Mouse (Mus musculus): ENCODE results near the gene Tomm6. TPM values are rescaled to one million over a fixed set of nuclear protein-coding genes. Genes with fewer than 3 reads are reported as not detected.

The Tomm6 gene
- polyA plus RNA-seq (2012; rRNA removed) = 105 and 126 TPM in 2 replicates

GRCm38 (mm10) chr17:47688344-47688607, at the start of gene Tomm6:
TSS of gene Tomm6 (minus strand) at chr17:47688386.
- 0% methylated on average over 9 of the region's 9 CpGs for WGBS
- DNase-seq (ENCODE audit: low read depth, low spot score) = no peak

GRCm38 (mm10) chr17:47737271-47738065, 49.3 kb upstream of the Tomm6 start:
- DNase-seq (ENCODE audit: low read depth, low spot score) = peak; percentile 53
- WGBS = 1% methylated on average over 57 of the region's 60 CpGs

GRCm38 (mm10) chr17:47736856-47737255, 48.7 kb upstream of the Tomm6 start, which contains the start of gene Tfeb:
TSS of gene Tfeb (plus strand) at chr17:47737030.
- peak; percentile 70 for DNase-seq (ENCODE audit: low read depth, low spot score)
- WGBS = 2% methylated on average over 44 of the region's 47 CpGs

- DNase-seq (ENCODE audit: low read depth, low spot score) = no peak
- 80% methylated on average over 14 of the region's 14 CpGs for WGBS
Measured at GRCm38 (mm10) chr17:47735553-47736100, 47.4 kb upstream of the Tomm6 start.

GRCm38 (mm10) chr17:47730633-47731575, 42.7 kb upstream of the Tomm6 start:
- no peak for DNase-seq (ENCODE audit: low read depth, low spot score)
- 44% methylated on average over 24 of the region's 24 CpGs for WGBS

GRCm38 (mm10) chr17:47726566-47726965, 38.4 kb upstream of the Tomm6 start, which contains the start of gene Pgc:
TSS of gene Pgc (plus strand) at chr17:47726842.
- WGBS = 55% methylated on average over 11 of the region's 11 CpGs
- DNase-seq (ENCODE audit: low read depth, low spot score) = no peak

- WGBS = 81% methylated on average over 4 of the region's 4 CpGs
- DNase-seq (ENCODE audit: low read depth, low spot score) = no peak
Measured at GRCm38 (mm10) chr17:47721183-47721582, 33.0 kb upstream of the Tomm6 start.

- no peak for DNase-seq (ENCODE audit: low read depth, low spot score)
- 42% methylated on average over 3 of the region's 3 CpGs for WGBS
Measured at GRCm38 (mm10) chr17:47715037-47715436, 26.9 kb upstream of the Tomm6 start.

GRCm38 (mm10) chr17:47712889-47713571, 24.8 kb upstream of the Tomm6 start:
- WGBS = 60% methylated on average over 21 of the region's 22 CpGs
- no peak for DNase-seq (ENCODE audit: low read depth, low spot score)

- no peak for DNase-seq (ENCODE audit: low read depth, low spot score)
- WGBS = 68% methylated on average over 6 of the region's 6 CpGs
Measured at GRCm38 (mm10) chr17:47711883-47712282, 23.7 kb upstream of the Tomm6 start.

- 57% methylated on average over 3 of the region's 3 CpGs for WGBS
- no peak for DNase-seq (ENCODE audit: low read depth, low spot score)
Measured at GRCm38 (mm10) chr17:47710036-47710435, 21.9 kb upstream of the Tomm6 start.

- DNase-seq (ENCODE audit: low read depth, low spot score) = no peak
- 45% methylated on average over 4 of the region's 4 CpGs for WGBS
Measured at GRCm38 (mm10) chr17:47708972-47709371, 20.8 kb upstream of the Tomm6 start.

- DNase-seq (ENCODE audit: low read depth, low spot score) = no peak
- whole genome bisulfite sequencing = 74% methylated on average over 3 of the region's 3 CpGs
Measured at GRCm38 (mm10) chr17:47707961-47708360, 19.8 kb upstream of the Tomm6 start.

- 57% methylated on average over 1 of the region's 1 CpGs for WGBS
- no peak for DNase-seq (ENCODE audit: low read depth, low spot score)
Measured at GRCm38 (mm10) chr17:47706196-47706595, 18.0 kb upstream of the Tomm6 start.

- WGBS = 85% methylated on average over 4 of the region's 4 CpGs
Measured at GRCm38 (mm10) chr17:47704692-47705091, 16.5 kb upstream of the Tomm6 start.

GRCm38 (mm10) chr17:47703556-47703955, 15.4 kb upstream of the Tomm6 start:
- no peak for DNase-seq (ENCODE audit: low read depth, low spot score)
- 77% methylated on average over 20 of the region's 20 CpGs for WGBS

More at GRCm38 (mm10) chr17:47704692-47705091, 16.5 kb upstream of the Tomm6 start:
- DNase-seq (ENCODE audit: low read depth, low spot score) = no peak

GRCm38 (mm10) chr17:47702548-47703345, 14.6 kb upstream of the Tomm6 start:
- no peak for DNase-seq (ENCODE audit: low read depth, low spot score)
- WGBS = 78% methylated on average over 28 of the region's 28 CpGs

GRCm38 (mm10) chr17:47701793-47702192, 13.6 kb upstream of the Tomm6 start:
- DNase-seq (ENCODE audit: low read depth, low spot score) = no peak
- WGBS = 88% methylated on average over 9 of the region's 9 CpGs

GRCm38 (mm10) chr17:47699055-47699454, 10.9 kb upstream of the Tomm6 start:
- WGBS = 72% methylated on average over 2 of the region's 2 CpGs
- DNase-seq (ENCODE audit: low read depth, low spot score) = no peak
